Mouse (Mus musculus): ENCODE results near the gene Adamtsl1.

DNA sequence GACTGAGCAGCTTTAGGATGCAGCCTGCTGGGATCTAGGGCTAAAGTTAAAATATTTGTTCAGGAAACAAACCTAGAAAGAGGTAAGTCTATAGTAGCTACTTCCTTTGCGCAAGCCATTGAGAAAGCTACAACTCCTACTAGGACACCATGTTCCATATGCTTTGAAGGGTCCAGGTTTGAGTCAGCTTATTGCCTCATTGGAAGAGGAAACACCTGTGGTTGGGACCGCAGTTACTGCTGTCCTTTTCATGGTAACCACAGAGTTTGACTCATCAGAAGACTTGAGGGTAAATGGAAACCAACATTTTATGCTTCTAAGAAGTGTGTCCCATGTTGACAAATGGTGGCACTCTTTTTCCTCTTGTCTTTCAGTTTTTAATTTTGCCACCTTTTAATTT is 195.7 kb downstream of the Adamtsl1 start:
- TF ChIP-seq EP300 (IDR thresholded peaks at IDR 0.05) (no peak), CTCF (IDR thresholded peaks at IDR 0.05) (no peak)
